Mouse (Mus musculus) fibroblast of lung, adult 2 months (primary cell): ENCODE measurements at regions not wholly inside any gene's neighbourhood (a gene's known extent, or its start where the extent isn't known, plus 50 kb on each side); places are given as distances from the start of the nearest gene placed in this dataset.
A peak's percentile ranks its signal among the peaks of the same experiment; 100 is the strongest.

Experiments used
- DNase-seq: peaks from one replicate; pipeline ENCODE4 v3.0.0-alpha.2; 2011; ENCODE audit warnings: low read depth

- no peak for DNase-seq
Measured at GRCm38 (mm10) chr17:7625746-7626145, 201.4 kb downstream of the Fndc1 start.

- DNase-seq, result no peak
Measured at GRCm38 (mm10) chr17:7623392-7623791, 203.7 kb downstream of the Fndc1 start.

- peak; percentile 90 for DNase-seq
Measured at GRCm38 (mm10) chr17:7621262-7621661, 205.8 kb downstream of the Fndc1 start.

GRCm38 (mm10) chr17:7620166-7620565 lies 206.9 kb downstream of the Fndc1 start:
- no peak for DNase-seq

GRCm38 (mm10) chr17:7619641-7620040 lies 207.5 kb downstream of the Fndc1 start:
- DNase-seq, result no peak

- no peak for DNase-seq
Measured at GRCm38 (mm10) chr17:7608046-7608445, 219.1 kb downstream of the Fndc1 start.

- DNase-seq, result peak; percentile 77
Measured at GRCm38 (mm10) chr17:7607431-7607830, 219.7 kb downstream of the Fndc1 start.

GRCm38 (mm10) chr17:7604813-7605504 lies 219.7 kb upstream of the Unc93a2 start:
- no peak for DNase-seq

- no peak for DNase-seq
Measured at GRCm38 (mm10) chr17:7604096-7604495, 218.8 kb upstream of the Unc93a2 start.

GRCm38 (mm10) chr17:7600555-7600954 lies 215.3 kb upstream of the Unc93a2 start:
- DNase-seq, result peak; percentile 58

- no peak for DNase-seq
Measured at GRCm38 (mm10) chr17:7597481-7597880, 212.2 kb upstream of the Unc93a2 start.

- DNase-seq, result no peak
Measured at GRCm38 (mm10) chr17:7594801-7595200, 209.5 kb upstream of the Unc93a2 start.

GRCm38 (mm10) chr17:7592491-7592890 lies 207.2 kb upstream of the Unc93a2 start:
- no peak for DNase-seq

- DNase-seq, result no peak
Measured at GRCm38 (mm10) chr17:7582866-7583398, 197.7 kb upstream of the Unc93a2 start.

GRCm38 (mm10) chr17:7579031-7579430 lies 193.8 kb upstream of the Unc93a2 start:
- no peak for DNase-seq

- DNase-seq, result no peak
Measured at GRCm38 (mm10) chr17:7578003-7578402, 192.7 kb upstream of the Unc93a2 start.

GRCm38 (mm10) chr17:7577227-7577626 lies 192.0 kb upstream of the Unc93a2 start:
- peak; percentile 94 for DNase-seq

GRCm38 (mm10) chr17:7571481-7571880 lies 186.2 kb upstream of the Unc93a2 start:
- no peak for DNase-seq

GRCm38 (mm10) chr17:7568482-7568881 lies 183.2 kb upstream of the Unc93a2 start:
- DNase-seq, result no peak

- DNase-seq, result no peak
Measured at GRCm38 (mm10) chr17:7565771-7566170, 180.5 kb upstream of the Unc93a2 start.

GRCm38 (mm10) chr17:7562940-7563339 lies 177.7 kb upstream of the Unc93a2 start:
- DNase-seq, result no peak

GRCm38 (mm10) chr17:7548456-7548855 lies 163.2 kb upstream of the Unc93a2 start:
- no peak for DNase-seq

- DNase-seq, result no peak
Measured at GRCm38 (mm10) chr17:7538402-7539087, 153.3 kb upstream of the Unc93a2 start.
